Mouse (Mus musculus) T-cell, adult 2 months (primary cell): ENCODE measurements around the gene Adgrg3.

ENCODE experiments used
- DNase-seq: peaks from one replicate; pipeline ENCODE4 v3.0.0; 2022; ENCODE audit warnings: low spot score

Gene Adgrg3

GRCm38 (mm10) chr8:95081650-95082049, 64.2 kb downstream of the Adgrg3 start:
- no peak for DNase-seq

DNA sequence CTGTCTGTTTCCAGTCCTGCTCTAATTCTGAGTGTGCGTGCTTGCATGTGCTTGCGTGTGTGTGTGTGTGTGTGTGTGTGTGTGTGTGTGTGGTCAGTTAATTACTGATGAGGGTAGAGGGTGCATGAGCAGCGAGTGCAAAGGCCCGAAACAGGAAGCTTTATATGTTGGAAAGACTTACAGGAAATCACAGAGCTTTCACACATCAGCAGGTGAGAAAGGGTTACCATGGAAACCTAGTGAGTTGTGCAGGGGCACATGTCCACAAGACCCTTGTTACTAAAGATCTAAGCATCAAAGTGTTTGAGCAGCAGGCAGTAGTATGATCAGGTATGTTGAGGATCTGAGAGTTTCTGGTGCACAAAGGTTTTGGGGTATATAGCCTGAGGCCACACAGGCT, 66.8 kb downstream of the Adgrg3 start:
- DNase-seq: peak; percentile 10

GRCm38 (mm10) chr8:95084744-95085431, 67.4 kb downstream of the Adgrg3 start:
- no peak for DNase-seq

GRCm38 (mm10) chr8:95085432-95086141, 68.1 kb downstream of the Adgrg3 start:
- no peak for DNase-seq

DNA sequence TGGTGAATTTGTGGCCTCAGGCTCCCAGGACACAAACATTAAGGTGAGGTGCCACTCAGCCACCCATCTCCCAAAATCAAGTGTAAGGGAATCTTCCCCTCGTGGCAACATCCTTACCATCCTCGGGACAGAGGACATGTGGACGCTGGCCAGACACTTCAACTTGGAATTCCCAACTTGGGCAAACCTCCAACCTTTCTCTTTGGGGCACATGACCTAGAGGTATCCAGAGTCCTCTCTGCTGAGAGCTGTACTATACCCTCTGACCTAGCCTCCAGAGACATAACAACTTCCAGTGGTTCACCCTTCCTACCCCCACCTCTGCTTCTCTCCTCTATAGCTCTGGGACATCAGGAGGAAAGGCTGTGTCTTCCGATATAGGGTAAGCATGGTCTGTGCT, 76.1 kb downstream of the Adgrg3 start:
- DNase-seq: no peak
